Mouse (Mus musculus): ENCODE results near the gene Cox8a.

- TF ChIP-seq CTCF (IDR thresholded peaks at IDR 0.05; ENCODE audit: low read depth, low read length) (no peak), TAL1 (conservative IDR thresholded peaks at IDR 0.05; ENCODE audit: low read depth, low read length) (no peak), GATA2 (IDR thresholded peaks at IDR 0.05; ENCODE audit: borderline replicate concordance, low read depth, low read length) (no peak), GATA1 (IDR thresholded peaks at IDR 0.05; ENCODE audit: borderline replicate concordance, low read length) (no peak)
These were observed 20.0 kb downstream of the Cox8a start for GRCm38 (mm10) chr19:7197445-7197844.

All from G1E (cell line).